Mouse (Mus musculus): ENCODE measurements at regions not wholly inside any gene's neighbourhood (a gene's known extent, or its start where the extent isn't known, plus 50 kb on each side); places are given as distances from the start of the nearest gene placed in this dataset.

DNA sequence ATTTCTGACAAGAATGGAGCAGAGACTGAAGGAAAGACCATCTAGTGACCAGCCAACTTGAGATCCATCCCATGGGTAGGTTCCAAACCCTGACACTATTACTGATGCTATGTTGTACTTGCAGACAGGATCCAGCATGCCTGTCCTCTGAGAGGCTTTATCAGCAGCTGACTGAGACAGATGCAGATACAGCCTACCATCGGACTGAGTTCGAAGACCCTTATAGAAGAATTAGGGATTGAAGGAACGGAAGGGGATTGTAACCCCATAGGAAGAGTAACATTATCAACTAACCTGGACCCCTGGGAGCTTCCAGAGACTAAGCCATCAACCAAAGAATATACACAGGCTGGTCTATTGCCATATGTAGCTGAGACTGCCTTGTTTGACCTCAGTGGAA lies 183.1 kb upstream of the Adcy2 start:
- no peak overlapping the region for H3K27ac ChIP-seq (ENCODE audit: low read length)
- no peaks in the 10 kb centered on the region for H3K27me3 ChIP-seq (ENCODE audit: insufficient read depth, low read length)
- 91% methylated on average over 3 of the region's 3 CpGs for WGBS
- no peaks in the 10 kb centered on the region for H3K9me3 ChIP-seq (ENCODE audit: low read length)
- H3K9ac ChIP-seq (replicated peaks; ENCODE audit: low read length): no peak overlapping the region
- H3K4me3 ChIP-seq (ENCODE audit: low read length): no peak overlapping the region
- H3K36me3 ChIP-seq (ENCODE audit: insufficient read depth, low read length): no peaks in the 10 kb centered on the region
- no peak for ATAC-seq (ENCODE audit: low FRiP score, low TSS enrichment)
- no peaks in the 10 kb centered on the region for H3K4me1 ChIP-seq (ENCODE audit: insufficient read depth, low read length)
- no peak overlapping the region for H3K4me2 ChIP-seq (replicated peaks; ENCODE audit: low read depth, low read length)

DNA sequence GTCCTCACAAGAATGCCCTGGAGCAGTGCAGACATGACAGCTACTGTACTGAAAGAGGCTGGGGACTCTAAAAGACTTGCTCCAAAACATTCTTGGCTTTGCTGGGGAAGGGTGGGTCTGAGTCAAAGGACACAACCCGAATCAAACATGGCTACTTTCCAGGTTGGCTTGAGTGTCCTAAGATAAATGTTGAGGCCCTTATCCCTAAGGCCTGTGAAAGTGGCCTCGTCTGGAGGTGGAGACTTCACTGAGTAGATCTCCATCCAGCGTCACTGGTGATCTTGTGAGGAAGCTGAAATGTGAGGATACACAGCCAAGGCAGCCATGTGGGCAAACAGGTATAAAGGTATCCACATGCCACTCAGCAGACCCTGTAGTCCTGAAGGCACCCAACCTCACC lies 191.3 kb upstream of the Adcy2 start:
- Histone ChIP-seq H3K9ac (replicated peaks; ENCODE audit: low read length) (no peak overlapping the region), H3K4me2 (replicated peaks; ENCODE audit: low read depth, low read length) (no peak overlapping the region), H3K4me1 (ENCODE audit: insufficient read depth, low read length) (no peaks in the 10 kb centered on the region), H3K4me3 (ENCODE audit: low read length) (no peak overlapping the region), H3K36me3 (ENCODE audit: insufficient read depth, low read length) (no peaks in the 10 kb centered on the region), H3K27ac (ENCODE audit: low read length) (no peak overlapping the region), H3K9me3 (ENCODE audit: low read length) (no peaks in the 10 kb centered on the region), H3K27me3 (ENCODE audit: insufficient read depth, low read length) (no peaks in the 10 kb centered on the region)
- ATAC-seq (ENCODE audit: low FRiP score, low TSS enrichment): no peak
- 61% methylated on average over 3 of the region's 3 CpGs for WGBS

DNA sequence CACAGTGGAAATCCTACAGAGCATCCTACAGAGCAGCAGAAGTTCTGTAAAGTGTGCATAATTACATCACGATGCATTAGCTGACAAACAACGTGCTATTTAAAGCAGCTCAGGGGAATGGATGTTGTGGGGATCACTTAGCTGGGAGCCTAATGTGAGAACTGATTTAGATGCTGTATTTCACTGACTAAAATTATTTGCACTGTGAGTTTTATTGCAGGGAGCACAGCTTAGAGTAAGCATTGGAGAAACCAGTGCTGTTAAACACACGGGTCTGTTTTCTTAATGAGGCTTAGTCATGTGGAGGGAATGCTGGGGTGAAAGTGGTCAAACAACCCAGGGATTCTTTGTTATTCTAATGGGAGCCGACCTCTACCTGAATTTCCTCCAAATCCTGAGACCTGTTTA lies 197.1 kb upstream of the Adcy2 start:
- WGBS: 4% methylated on average over 4 of the region's 4 CpGs
- H3K4me3 ChIP-seq (ENCODE audit: low read length): no peak overlapping the region

DNA sequence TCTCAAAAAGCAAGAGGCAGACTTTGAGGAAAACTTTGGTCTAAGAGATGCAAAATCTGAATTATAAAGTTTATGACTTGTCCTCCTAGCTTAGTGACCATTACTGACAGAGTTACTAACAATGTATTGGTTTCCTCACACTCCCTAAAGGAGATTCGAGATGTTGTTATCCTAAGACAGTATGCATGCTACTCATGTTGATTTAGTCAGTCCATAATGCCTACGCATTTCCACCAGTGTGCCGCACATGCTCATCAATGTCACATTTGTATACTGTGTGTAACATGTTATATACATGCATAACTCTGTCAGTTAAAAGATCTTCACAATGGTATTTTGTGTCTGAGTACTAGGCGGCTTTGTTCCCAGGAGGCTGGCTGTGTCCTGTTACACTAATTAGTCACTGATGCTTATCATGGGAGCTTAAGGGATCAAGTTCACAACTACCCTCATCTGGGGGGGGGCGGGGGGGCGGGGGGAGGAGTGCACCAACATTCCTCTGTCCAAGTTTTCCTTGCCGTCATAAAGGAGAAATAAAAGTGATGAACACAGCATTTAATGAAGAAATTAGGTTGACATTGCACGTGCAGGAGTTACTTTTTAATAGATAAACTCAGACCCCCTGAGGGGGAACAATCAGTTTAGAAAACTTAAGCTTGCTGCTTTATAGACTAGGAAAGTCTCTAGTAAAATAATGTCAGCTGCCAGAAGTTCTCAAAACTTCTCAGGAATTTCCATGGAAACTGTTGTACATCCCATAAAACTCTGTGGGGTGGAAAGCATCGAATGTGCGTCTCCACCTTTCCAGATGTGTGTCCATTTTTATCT lies 208.6 kb upstream of the Adcy2 start:
- H3K36me3 ChIP-seq (ENCODE audit: insufficient read depth, low read length): no peaks in the 10 kb centered on the region
- no peak overlapping the region for H3K9ac ChIP-seq (replicated peaks; ENCODE audit: low read length)
- H3K4me1 ChIP-seq (ENCODE audit: insufficient read depth, low read length): 0 out of 2 replicates have a peak, but pooled peaks cover 7% of the 10 kb centered on the region
- H3K9me3 ChIP-seq (ENCODE audit: low read length): no peaks in the 10 kb centered on the region
- no peaks in the 10 kb centered on the region for H3K27me3 ChIP-seq (ENCODE audit: insufficient read depth, low read length)
- WGBS: 25% methylated on average over 10 of the region's 10 CpGs
- H3K27ac ChIP-seq (ENCODE audit: low read length): no peak overlapping the region
- peak; percentile 84 for ATAC-seq (ENCODE audit: low FRiP score, low TSS enrichment)
- no peak overlapping the region for H3K4me3 ChIP-seq (ENCODE audit: low read length)
- no peak overlapping the region for H3K4me2 ChIP-seq (replicated peaks; ENCODE audit: low read depth, low read length)

More for the DNA sequence above, 197.1 kb upstream of the Adcy2 start:
- no peaks in the 10 kb centered on the region for H3K4me1 ChIP-seq (ENCODE audit: insufficient read depth, low read length)
- H3K4me2 ChIP-seq (replicated peaks; ENCODE audit: low read depth, low read length): no peak overlapping the region
- no peak for ATAC-seq (ENCODE audit: low FRiP score, low TSS enrichment)
- no peaks in the 10 kb centered on the region for H3K36me3 ChIP-seq (ENCODE audit: insufficient read depth, low read length)
- no peak overlapping the region for H3K27ac ChIP-seq (ENCODE audit: low read length)
- H3K9me3 ChIP-seq (ENCODE audit: low read length): no peaks in the 10 kb centered on the region
- H3K27me3 ChIP-seq (ENCODE audit: insufficient read depth, low read length): no peaks in the 10 kb centered on the region
- H3K9ac ChIP-seq (replicated peaks; ENCODE audit: low read length): no peak overlapping the region

DNA sequence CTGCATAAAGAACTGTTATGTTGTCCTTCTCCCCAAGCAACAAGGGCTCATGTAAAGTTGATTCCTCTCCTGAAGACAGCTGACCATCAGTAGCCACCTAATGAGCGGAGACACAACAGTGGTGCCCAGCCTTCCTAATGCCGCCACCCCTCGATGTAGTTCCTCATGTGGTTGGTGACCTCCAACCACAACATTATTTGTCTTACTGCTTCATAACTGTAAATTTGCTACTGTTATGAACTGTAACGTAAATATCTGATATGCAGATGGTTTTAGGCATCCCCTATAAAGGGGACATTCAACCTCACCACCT lies 209.2 kb upstream of the Adcy2 start:
- Histone ChIP-seq H3K36me3 (ENCODE audit: insufficient read depth, low read length) (no peaks in the 10 kb centered on the region), H3K4me1 (ENCODE audit: insufficient read depth, low read length) (0 out of 2 replicates have a peak, but pooled peaks cover 7% of the 10 kb centered on the region), H3K4me2 (replicated peaks; ENCODE audit: low read depth, low read length) (no peak overlapping the region), H3K9me3 (ENCODE audit: low read length) (no peaks in the 10 kb centered on the region), H3K27me3 (ENCODE audit: insufficient read depth, low read length) (no peaks in the 10 kb centered on the region), H3K9ac (replicated peaks; ENCODE audit: low read length) (no peak overlapping the region), H3K27ac (ENCODE audit: low read length) (no peak overlapping the region), H3K4me3 (ENCODE audit: low read length) (no peak overlapping the region)
- 62% methylated on average over 4 of the region's 4 CpGs for WGBS
- 0 out of 2 replicates have a peak, but pooled peaks have one; percentile 6 for ATAC-seq (ENCODE audit: low FRiP score, low TSS enrichment)

DNA sequence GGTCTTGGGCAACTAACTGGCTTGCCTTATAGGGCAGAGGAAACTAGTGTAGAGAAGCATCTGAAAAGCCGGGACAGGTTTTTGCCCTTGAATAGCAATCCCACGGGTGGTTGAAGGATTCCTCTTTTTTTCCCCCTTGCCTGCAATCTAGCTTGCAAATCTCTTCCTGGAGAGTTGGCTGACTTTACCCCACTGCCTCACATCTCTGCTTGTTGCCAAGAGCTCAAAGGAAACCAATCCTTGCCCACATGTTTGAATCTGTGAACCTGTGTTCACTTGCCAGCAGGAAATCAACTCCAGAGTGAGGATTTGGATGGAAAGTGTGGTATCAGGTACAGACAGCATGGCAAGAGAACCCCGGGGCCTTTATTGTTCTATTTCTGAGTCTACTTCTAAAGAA lies 217.2 kb upstream of the Adcy2 start:
- H3K27ac ChIP-seq (ENCODE audit: low read length): no peak overlapping the region
- no peak for ATAC-seq (ENCODE audit: low FRiP score, low TSS enrichment)
- H3K4me2 ChIP-seq (replicated peaks; ENCODE audit: low read depth, low read length): no peak overlapping the region
- 79% methylated on average over 3 of the region's 3 CpGs for WGBS
- no peaks in the 10 kb centered on the region for H3K9me3 ChIP-seq (ENCODE audit: low read length)
- no peak overlapping the region for H3K9ac ChIP-seq (replicated peaks; ENCODE audit: low read length)
- H3K4me3 ChIP-seq (ENCODE audit: low read length): no peak overlapping the region
- H3K4me1 ChIP-seq (ENCODE audit: insufficient read depth, low read length): no peaks in the 10 kb centered on the region
- H3K27me3 ChIP-seq (ENCODE audit: insufficient read depth, low read length): no peaks in the 10 kb centered on the region
- H3K36me3 ChIP-seq (ENCODE audit: insufficient read depth, low read length): no peaks in the 10 kb centered on the region

DNA sequence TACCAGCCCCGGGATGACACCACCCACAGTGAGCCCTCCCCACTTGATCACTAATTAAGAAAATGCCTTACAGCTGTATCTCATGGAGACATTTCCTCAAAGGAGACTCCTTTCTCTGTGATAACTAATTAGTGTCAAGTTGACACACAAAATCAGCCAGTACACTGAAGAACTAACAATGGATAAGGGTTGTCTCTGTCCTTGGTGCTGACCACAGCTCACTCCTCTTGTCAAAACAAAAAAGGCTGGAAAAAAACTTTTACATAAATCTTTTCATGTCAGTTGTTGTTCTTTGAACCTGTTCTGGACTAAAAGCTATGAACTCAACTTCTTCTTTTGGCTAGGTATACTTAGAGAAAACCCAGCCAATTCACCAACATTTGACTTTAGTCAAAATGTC lies 221.1 kb upstream of the Adcy2 start:
- no peak overlapping the region for H3K4me2 ChIP-seq (replicated peaks; ENCODE audit: low read depth, low read length)
- no peaks in the 10 kb centered on the region for H3K36me3 ChIP-seq (ENCODE audit: insufficient read depth, low read length)
- 42% methylated on average over 1 of the region's 1 CpGs for WGBS
- no peaks in the 10 kb centered on the region for H3K4me1 ChIP-seq (ENCODE audit: insufficient read depth, low read length)
- no peaks in the 10 kb centered on the region for H3K27me3 ChIP-seq (ENCODE audit: insufficient read depth, low read length)
- no peaks in the 10 kb centered on the region for H3K9me3 ChIP-seq (ENCODE audit: low read length)
- ATAC-seq (ENCODE audit: low FRiP score, low TSS enrichment): no peak
- H3K4me3 ChIP-seq (ENCODE audit: low read length): no peak overlapping the region
- H3K9ac ChIP-seq (replicated peaks; ENCODE audit: low read length): no peak overlapping the region
- H3K27ac ChIP-seq (ENCODE audit: low read length): no peak overlapping the region

DNA sequence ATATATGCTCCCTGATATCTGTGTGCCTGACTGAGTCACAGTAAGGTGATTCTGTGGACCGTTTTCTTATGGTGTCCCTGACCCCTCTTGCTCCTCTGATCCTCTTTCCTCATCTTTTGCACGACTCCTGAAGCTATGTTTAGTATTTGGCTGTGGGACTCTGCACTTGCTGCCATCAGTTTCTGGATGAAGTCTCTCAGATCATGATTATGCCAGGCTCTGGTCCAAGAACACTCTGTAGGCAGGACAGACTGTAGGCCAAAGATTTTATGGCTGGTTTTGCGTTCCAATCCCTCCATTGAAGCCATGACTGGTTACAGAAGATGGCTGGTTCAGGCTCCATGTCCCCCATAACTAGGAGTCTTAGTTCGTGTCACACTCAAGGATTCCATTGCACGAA lies 227.2 kb upstream of the Adcy2 start:
- no peak for ATAC-seq (ENCODE audit: low FRiP score, low TSS enrichment)
- Histone ChIP-seq H3K9ac (replicated peaks; ENCODE audit: low read length) (no peak overlapping the region), H3K36me3 (ENCODE audit: insufficient read depth, low read length) (no peaks in the 10 kb centered on the region), H3K4me1 (ENCODE audit: insufficient read depth, low read length) (no peaks in the 10 kb centered on the region), H3K9me3 (ENCODE audit: low read length) (no peaks in the 10 kb centered on the region), H3K4me3 (ENCODE audit: low read length) (no peak overlapping the region), H3K27ac (ENCODE audit: low read length) (no peak overlapping the region), H3K27me3 (ENCODE audit: insufficient read depth, low read length) (no peaks in the 10 kb centered on the region), H3K4me2 (replicated peaks; ENCODE audit: low read depth, low read length) (no peak overlapping the region)
- 76% methylated on average over 5 of the region's 5 CpGs for WGBS

DNA sequence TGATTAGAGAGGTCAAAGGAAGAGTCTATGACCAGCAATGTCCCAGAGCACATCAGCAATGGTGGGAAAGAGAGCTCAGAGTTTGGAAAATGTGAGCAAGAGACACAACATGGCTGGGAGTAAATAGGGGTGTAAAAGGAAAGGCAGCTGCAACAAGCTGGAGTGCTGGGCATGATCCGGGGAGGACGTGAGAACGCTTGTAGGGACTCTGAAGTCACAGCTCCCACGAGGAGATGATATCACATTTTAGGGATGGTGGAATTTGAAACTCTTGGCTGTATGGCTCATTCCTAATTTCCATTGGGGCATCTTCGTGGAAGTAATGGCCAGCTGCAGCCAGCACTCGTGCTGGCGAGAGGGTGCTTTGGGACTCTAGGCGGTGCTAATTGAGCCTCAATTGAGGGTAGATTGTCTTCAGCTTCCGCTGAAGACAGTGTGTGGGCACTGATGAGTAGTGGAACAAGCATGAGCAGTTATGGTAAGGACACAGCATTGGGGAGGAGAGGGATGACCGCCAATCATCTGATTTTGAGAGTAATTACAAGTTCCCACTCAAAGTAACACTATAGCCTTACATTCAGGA lies 231.1 kb upstream of the Adcy2 start:
- Histone ChIP-seq H3K9me3 (ENCODE audit: low read length) (no peaks in the 10 kb centered on the region), H3K27ac (ENCODE audit: low read length) (no peak overlapping the region), H3K27me3 (ENCODE audit: insufficient read depth, low read length) (no peaks in the 10 kb centered on the region), H3K4me3 (ENCODE audit: low read length) (no peak overlapping the region), H3K4me1 (ENCODE audit: insufficient read depth, low read length) (no peaks in the 10 kb centered on the region), H3K36me3 (ENCODE audit: insufficient read depth, low read length) (no peaks in the 10 kb centered on the region), H3K4me2 (replicated peaks; ENCODE audit: low read depth, low read length) (no peak overlapping the region), H3K9ac (replicated peaks; ENCODE audit: low read length) (no peak overlapping the region)
- ATAC-seq (ENCODE audit: low FRiP score, low TSS enrichment): no peak
- 28% methylated on average over 10 of the region's 10 CpGs for WGBS

DNA sequence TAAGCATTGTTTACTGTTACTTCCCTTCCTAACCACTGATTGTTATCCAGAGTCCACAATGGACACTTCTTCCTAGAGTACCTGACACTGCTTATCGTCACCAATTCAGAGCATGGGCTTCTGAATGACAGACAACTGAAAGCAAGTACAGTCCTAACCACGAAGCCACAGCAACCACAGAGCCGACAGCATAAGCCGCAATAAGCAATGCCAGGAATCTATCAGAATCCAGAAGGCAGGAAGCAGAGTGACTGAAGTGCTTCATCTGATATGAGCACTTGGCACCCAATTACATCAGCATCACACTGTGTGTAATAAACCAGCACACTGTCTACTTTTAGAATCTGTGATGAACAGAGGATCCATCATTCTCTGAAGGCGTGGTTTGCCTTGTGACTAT lies 237.0 kb upstream of the Adcy2 start:
- no peaks in the 10 kb centered on the region for H3K4me1 ChIP-seq (ENCODE audit: insufficient read depth, low read length)
- no peaks in the 10 kb centered on the region for H3K9me3 ChIP-seq (ENCODE audit: low read length)
- no peak overlapping the region for H3K9ac ChIP-seq (replicated peaks; ENCODE audit: low read length)
- H3K27me3 ChIP-seq (ENCODE audit: insufficient read depth, low read length): no peaks in the 10 kb centered on the region
- H3K4me2 ChIP-seq (replicated peaks; ENCODE audit: low read depth, low read length): no peak overlapping the region
- ATAC-seq (ENCODE audit: low FRiP score, low TSS enrichment): no peak
- WGBS: 86% methylated on average over 5 of the region's 5 CpGs
- no peak overlapping the region for H3K27ac ChIP-seq (ENCODE audit: low read length)
- H3K4me3 ChIP-seq (ENCODE audit: low read length): no peak overlapping the region
- no peaks in the 10 kb centered on the region for H3K36me3 ChIP-seq (ENCODE audit: insufficient read depth, low read length)

Data from kidney, embryonic 16.5 days (tissue).